8 mouse cellular contexts compared by ENCODE assay signal in genomic region chr3:89183058-89183958, GRCm38 (mm10). TPM values are rescaled to one million over a fixed set of nuclear protein-coding genes. Genes with fewer than 3 reads are reported as not detected.
A peak's percentile ranks its signal among the peaks of the same experiment; 100 is the strongest.
DNase-seq lines count a peak whose midpoint lies in the region; ATAC-seq and TF ChIP-seq lines count a peak whose summit lies in the region.

Gene Fam189b (plus strand): TSS chr3:89183143.

- intact Hi-C loops in heart, postnatal 36 days (cut with DNase I): no loop called here

- H3K4me3 ChIP-seq in G1E (ENCODE audit: low read depth, low read length): peak within 1 kb of the TSS; percentile 47; the same call in 1 of the 2 replicates
- peak within 1 kb of the TSS; percentile 53 for H3K4me3 ChIP-seq in liver, postnatal 0 days (ENCODE audit: low read depth, low read length)
- H3K4me3 ChIP-seq in neural tube, embryonic 14.5 days (ENCODE audit: low read depth, low read length): peak within 1 kb of the TSS; percentile 45

- H3K4me1 ChIP-seq in G1E (ENCODE audit: insufficient read depth, low read depth, low read length): peaks cover 60% of the 10 kb centered on the region
- H3K4me1 ChIP-seq in liver, postnatal 0 days (ENCODE audit: insufficient read depth): peaks cover 22% of the 10 kb centered on the region
- peaks cover 30% of the 10 kb centered on the region for H3K4me1 ChIP-seq in neural tube, embryonic 14.5 days (ENCODE audit: control insufficient read depth, insufficient read depth, low read length)

- no peaks in the 10 kb centered on the region for H3K27me3 ChIP-seq in G1E (ENCODE audit: insufficient read depth, low read length)
- H3K27me3 ChIP-seq in liver, postnatal 0 days (ENCODE audit: insufficient read depth, low read length): no peaks in the 10 kb centered on the region
- H3K27me3 ChIP-seq in neural tube, embryonic 14.5 days (ENCODE audit: control insufficient read depth, insufficient read depth, low read length): no peaks in the 10 kb centered on the region

- no peaks in the 10 kb centered on the region for H3K9me3 ChIP-seq in G1E (replicated peaks)
- no peaks in the 10 kb centered on the region for H3K9me3 ChIP-seq in liver, postnatal 0 days (ENCODE audit: low read length)
- H3K9me3 ChIP-seq in neural tube, embryonic 14.5 days (ENCODE audit: control insufficient read depth, low read length): no peaks in the 10 kb centered on the region

- H3K36me3 ChIP-seq in G1E (replicated peaks): peaks cover 91% of the 10 kb centered on the region
- peaks cover 30% of the 10 kb centered on the region for H3K36me3 ChIP-seq in liver, postnatal 0 days (replicated peaks; ENCODE audit: insufficient read depth, low read length)
- peaks cover 32% of the 10 kb centered on the region for H3K36me3 ChIP-seq in neural tube, embryonic 14.5 days (ENCODE audit: control insufficient read depth, insufficient read depth, low read length)

- H3K27ac ChIP-seq in liver, postnatal 0 days (ENCODE audit: low read depth): 0 out of 2 replicates have a peak within 1 kb of the TSS, but pooled peaks have one; percentile 8
- peak within 1 kb of the TSS; percentile 91 for H3K27ac ChIP-seq in neural tube, embryonic 14.5 days (ENCODE audit: low read depth, low read length)

- no peak for TF ChIP-seq CTCF in G1E (IDR thresholded peaks at IDR 0.05; ENCODE audit: low read depth, low read length)
- TF ChIP-seq CTCF in liver, postnatal 0 days (IDR thresholded peaks at IDR 0.05; ENCODE audit: low read depth): no peak

- WGBS in liver, postnatal 0 days (ENCODE audit: insufficient replicate concordance): 13% methylated on average over 38 of the region's 39 CpGs
- 7% methylated on average over 39 of the region's 39 CpGs for WGBS in neural tube, embryonic 14.5 days

- ATAC-seq in G1E (ENCODE audit: extremely low read depth, insufficient number of reproducible peaks, low FRiP score, poor library complexity, severe bottlenecking): peak; percentile 41; the same call in 1 of the 2 replicates
- peak; percentile 87 for ATAC-seq in liver, postnatal 0 days
- ATAC-seq in neural tube, embryonic 14.5 days (ENCODE audit: low read depth): peak; percentile 92

- peak within 1 kb of the TSS; percentile 85 for H3K4me2 ChIP-seq in liver, postnatal 0 days (ENCODE audit: low read depth, low read length)
- H3K4me2 ChIP-seq in neural tube, embryonic 14.5 days (ENCODE audit: low read depth, low read length): peak within 1 kb of the TSS; percentile 99

- no peak for TF ChIP-seq EP300 in liver, postnatal 0 days (IDR thresholded peaks at IDR 0.05; ENCODE audit: low read depth)

- no peak for DNase-seq in G1E (ENCODE audit: low spot score)
- peak; percentile 92 for DNase-seq in cerebellum, adult 9-10 months
- DNase-seq in forelimb bud, embryonic 11.5 days (ENCODE audit: low read depth, low spot score): peak; percentile 86
- DNase-seq in heart, postnatal 36 days: peak; percentile 74 to 81
- peak; percentile 94 to 95 for DNase-seq in layer of hippocampus, adult 18-20 months (ENCODE audit: low spot score in 2 of 2)
- DNase-seq in liver, postnatal 0 days: peak; percentile 78
- DNase-seq in thymus, postnatal 0 days (ENCODE audit: low spot score): peak; percentile 78

- H3K9ac ChIP-seq in liver, postnatal 0 days (replicated peaks): peak within 1 kb of the TSS; percentile 61
- peak within 1 kb of the TSS; percentile 71 for H3K9ac ChIP-seq in neural tube, embryonic 14.5 days (replicated peaks; ENCODE audit: low read depth, low read length)

RNA-seq across cellular contexts. Expression of gene Fam189b, which starts in this region (rescaled TPM):
- 2.2 and 3.5 TPM in 2 replicates for total RNA-seq in G1E (2014; fragmentation: Nextera tagmentation)
- 1.1 TPM in 2 replicates for total RNA-seq in G1E (2017)
- 11.9 and 14.8 TPM in 2 replicates for polyA plus RNA-seq in G1E (2012)
- total RNA-seq in heart, postnatal 36 days (2021): 1 to 10 TPM; 4.6 to 5.5 TPM
- 10 to 100 TPM; 49.0 to 59.9 TPM for total RNA-seq in layer of hippocampus, adult 18-20 months (2021)
- 1.4 and 2.1 TPM in 2 replicates for polyA plus RNA-seq in liver, postnatal 0 days (2015; fragmentation: Nextera tagmentation; extraction: Ambion mirVana)
- polyA plus RNA-seq in neural tube, embryonic 14.5 days (2014; fragmentation: Nextera tagmentation; extraction: Ambion mirVana): 38.5 and 41.7 TPM in 2 replicates
- polyA plus RNA-seq in thymus, postnatal 0 days (2015; fragmentation: Nextera tagmentation; extraction: Ambion mirVana): 71.2 and 80.1 TPM in 2 replicates

Comparison
In these comparisons a context has a peak if more than half of its experiments do, and no peak if none do; other contexts are left out.
1. RNA of gene Fam189b (total RNA-seq): 49.0 to 59.9 TPM in layer of hippocampus, adult 18-20 months; 4.6 to 5.5 TPM in heart, postnatal 36 days and 1.1 to 3.5 TPM in G1E; every median in the first group is over 4 times any median in the second.
2. ATAC-seq: peak in every context shown above with its lines; median percentile 92 in neural tube, embryonic 14.5 days; 87 in liver, postnatal 0 days; 41 in G1E.
3. Peak in every context shown above with its lines, with median percentiles within 50 percentile points of each other: H3K4me3 ChIP-seq.